Mouse (Mus musculus) megakaryocyte progenitor cell, adult 5-6 weeks (primary cell): ENCODE measurements at regions not wholly inside any gene's neighbourhood (a gene's known extent, or its start where the extent isn't known, plus 50 kb on each side); places are given as distances from the start of the nearest gene placed in this dataset.

ENCODE experiments used
- ATAC-seq: replicated peaks from 2 replicates; pipeline ENCODE4 v1.8.0; 2016; ENCODE audit warnings: mild to moderate bottlenecking, moderate TSS enrichment, inconsistent platforms; ENCODE audit not compliant: poor library complexity

- ATAC-seq, result peak; percentile 38
These were observed 148.2 kb downstream of the Kdr start for GRCm38 (mm10) chr5:75829850-75830625.

- ATAC-seq, result no peak
These were observed 149.9 kb downstream of the Kdr start for GRCm38 (mm10) chr5:75828332-75828731.

GRCm38 (mm10) chr5:75826283-75827098 is 151.8 kb downstream of the Kdr start:
- ATAC-seq, result peak; percentile 64

GRCm38 (mm10) chr5:75825576-75825975 is 152.7 kb downstream of the Kdr start:
- no peak for ATAC-seq

GRCm38 (mm10) chr5:75824660-75825059 is 153.6 kb downstream of the Kdr start:
- no peak for ATAC-seq

GRCm38 (mm10) chr5:75823646-75824045 is 154.6 kb downstream of the Kdr start:
- ATAC-seq, result no peak

- ATAC-seq, result no peak
These were observed 160.9 kb downstream of the Kdr start for GRCm38 (mm10) chr5:75817396-75817795.

GRCm38 (mm10) chr5:75814393-75814984 is 163.8 kb downstream of the Kdr start:
- ATAC-seq, result no peak

GRCm38 (mm10) chr5:75812686-75813085 is 165.6 kb downstream of the Kdr start:
- peak; percentile 38; the same call in 1 of the 2 replicates for ATAC-seq

- ATAC-seq, result peak; percentile 72
These were observed 169.5 kb downstream of the Kdr start for GRCm38 (mm10) chr5:75808551-75809332.

GRCm38 (mm10) chr5:75805011-75805410 is 173.2 kb downstream of the Kdr start:
- peak; percentile 27; the same call in 1 of the 2 replicates for ATAC-seq

GRCm38 (mm10) chr5:75804340-75804739 is 173.9 kb downstream of the Kdr start:
- no peak for ATAC-seq

GRCm38 (mm10) chr5:75803012-75803411 is 175.2 kb downstream of the Kdr start:
- ATAC-seq, result peak; percentile 31; the same call in 1 of the 2 replicates

- peak; percentile 50 for ATAC-seq
These were observed 177.9 kb downstream of the Kdr start for GRCm38 (mm10) chr5:75800040-75800989.

- 0 out of 2 replicates have a peak, but pooled peaks have one; percentile 20 for ATAC-seq
These were observed 178.6 kb downstream of the Kdr start for GRCm38 (mm10) chr5:75799627-75800026.

- ATAC-seq, result peak; percentile 50
These were observed 185.1 kb downstream of the Kdr start for GRCm38 (mm10) chr5:75793184-75793583.

GRCm38 (mm10) chr5:75791738-75792137 is 186.5 kb downstream of the Kdr start:
- peak; percentile 86 for ATAC-seq

- no peak for ATAC-seq
These were observed 190.2 kb downstream of the Kdr start for GRCm38 (mm10) chr5:75788087-75788486.

- no peak for ATAC-seq
These were observed 192.1 kb downstream of the Kdr start for GRCm38 (mm10) chr5:75786196-75786595.
